Mouse (Mus musculus): ENCODE data around the gene Cdk9.

The Cdk9 gene

GRCm38 (mm10) chr2:32708643-32709042 lies 4.2 kb downstream of the Cdk9 start:
- DNase-seq (ENCODE audit: low spot score), result peak; percentile 68

DNA sequence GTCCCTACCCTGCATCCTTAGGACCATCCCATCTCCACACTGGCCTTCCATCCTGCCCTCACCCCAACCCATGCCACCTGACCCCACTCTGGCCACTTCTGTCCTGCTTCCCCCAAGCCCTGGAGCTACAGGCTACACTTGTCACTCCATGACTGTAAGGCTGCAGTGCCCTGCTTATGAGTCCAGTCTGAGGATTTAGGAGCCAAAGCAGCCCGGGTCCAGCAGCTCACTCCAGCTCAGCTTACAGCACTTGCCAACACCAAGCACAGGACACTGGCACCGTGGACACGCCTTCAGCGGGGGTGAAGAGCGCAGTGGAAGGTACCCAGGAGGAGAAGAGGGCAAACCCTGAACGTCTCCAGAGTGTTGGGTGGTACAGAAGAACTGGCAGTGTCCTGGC lies 5.9 kb downstream of the Cdk9 start:
- DNase-seq (ENCODE audit: low spot score), result no peak

DNA sequence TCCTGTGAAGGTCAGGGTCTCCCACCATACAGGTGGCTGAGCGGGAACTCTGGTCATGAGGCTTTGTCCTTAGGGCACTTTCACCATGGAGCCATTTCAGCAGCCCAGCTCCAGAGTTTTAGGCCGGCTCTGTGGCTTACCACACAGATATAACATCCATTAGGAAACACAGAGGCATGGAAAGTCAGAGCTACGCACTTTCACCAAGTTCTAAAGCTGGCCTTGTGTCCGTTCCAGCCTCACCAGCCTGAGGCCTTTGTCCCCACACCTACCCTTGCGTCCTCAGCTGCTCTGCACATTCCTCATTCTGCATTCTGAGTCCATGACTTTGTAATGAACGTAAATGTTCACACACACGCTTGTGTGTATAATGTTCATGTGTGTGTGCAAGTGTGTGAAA lies 7.9 kb downstream of the Cdk9 start:
- DNase-seq (ENCODE audit: low spot score), result no peak

DNA sequence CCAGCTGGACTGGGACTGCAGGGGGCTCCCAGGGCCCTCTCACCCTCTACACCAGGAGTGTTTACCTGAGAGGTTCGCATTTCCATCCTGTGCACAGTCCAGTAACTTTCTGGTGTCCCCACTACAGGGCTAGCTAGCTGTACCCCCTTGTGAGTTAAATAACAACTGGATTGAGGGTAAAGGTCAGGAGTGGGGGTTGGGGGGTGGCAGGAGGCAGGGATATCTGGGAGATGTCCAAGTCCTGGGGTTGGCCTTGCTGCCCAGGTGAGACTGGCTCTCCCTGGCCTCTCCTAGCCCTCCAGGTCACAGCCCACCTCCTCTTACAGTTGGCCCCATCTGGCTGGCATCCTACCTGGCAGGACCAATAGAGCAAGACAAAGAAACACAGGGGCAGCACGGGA lies 8.9 kb downstream of the Cdk9 start, which contains the start of gene Fpgs:
TSS of gene Fpgs (minus strand) at position 125 of the 401 bp plus-strand sequence.
- no peak for DNase-seq (ENCODE audit: low spot score)

- DNase-seq (ENCODE audit: low spot score), result no peak
Measured at GRCm38 (mm10) chr2:32703046-32703445, 9.8 kb downstream of the Cdk9 start.

DNA sequence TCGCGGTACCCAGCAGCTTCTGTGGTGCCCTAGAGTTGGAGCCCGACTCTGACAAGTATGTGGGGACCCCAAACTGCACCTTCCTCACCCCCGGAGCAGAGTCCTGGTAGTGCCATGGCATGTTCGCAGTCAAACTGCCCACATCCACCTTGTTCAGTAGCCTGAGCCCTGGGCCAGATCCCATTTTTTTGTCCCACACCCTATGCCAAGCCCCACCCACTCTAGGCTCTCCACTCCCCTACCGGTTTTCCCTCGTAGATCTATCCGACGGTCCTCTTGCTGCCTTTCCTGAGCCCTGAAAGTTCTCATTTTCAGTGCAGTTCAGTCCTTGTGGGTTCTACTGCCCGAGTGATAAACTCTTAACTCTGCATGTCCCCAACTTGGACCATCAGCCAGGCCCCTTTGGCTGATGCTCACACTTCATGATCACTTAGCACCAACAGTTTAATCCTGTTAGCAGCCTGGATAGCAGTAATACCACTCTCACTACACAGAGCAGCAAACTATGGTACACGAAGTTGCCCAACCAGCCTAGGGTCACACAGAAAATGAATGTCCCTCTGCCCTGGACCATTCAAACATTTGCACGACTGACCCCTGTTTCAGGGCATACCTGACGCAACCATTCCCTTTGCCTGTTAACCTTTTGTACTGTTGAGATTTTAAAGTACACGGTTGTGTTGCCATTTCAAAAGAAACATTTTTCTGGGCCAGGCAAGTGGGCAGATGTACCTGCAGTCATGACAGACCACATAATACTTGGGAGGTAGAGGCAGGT lies 11.7 kb downstream of the Cdk9 start:
- no peak for DNase-seq (ENCODE audit: low spot score)

- no peak for DNase-seq (ENCODE audit: low spot score)
Measured at GRCm38 (mm10) chr2:32699680-32700079, 13.2 kb downstream of the Cdk9 start.

- DNase-seq (ENCODE audit: low spot score), result no peak
Measured at GRCm38 (mm10) chr2:32694691-32695090, 18.2 kb downstream of the Cdk9 start.

DNA sequence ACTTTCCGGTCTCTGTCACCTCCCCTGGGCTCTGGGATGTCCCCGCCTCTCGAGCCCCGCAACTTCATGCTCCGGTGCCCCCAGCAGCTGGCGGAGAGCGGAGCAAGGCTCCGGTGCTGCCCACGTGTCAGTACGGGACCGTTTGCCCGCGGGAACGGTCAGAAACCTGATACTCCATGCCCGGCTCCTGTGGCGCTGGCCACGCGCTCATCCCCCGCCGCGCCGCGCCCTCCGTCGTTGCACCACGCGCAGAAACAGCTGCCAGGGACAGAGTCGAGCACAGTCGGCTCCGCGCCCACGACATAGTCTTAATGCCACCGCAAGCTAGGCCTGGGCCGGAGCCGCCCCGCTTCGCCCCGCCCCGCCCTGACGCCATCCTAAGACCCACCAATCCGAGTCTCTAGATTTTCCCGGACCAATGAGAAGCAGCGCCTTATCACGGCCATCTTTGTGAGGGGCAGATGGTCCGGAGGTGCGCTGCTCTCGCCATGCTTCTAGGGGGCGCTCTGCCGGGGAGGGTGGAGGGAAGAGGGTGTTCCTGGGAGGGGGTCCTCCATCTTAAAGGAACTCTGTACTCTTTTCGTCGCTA lies 19.0 kb downstream of the Cdk9 start:
- DNase-seq (ENCODE audit: low spot score), result peak; percentile 95

DNA sequence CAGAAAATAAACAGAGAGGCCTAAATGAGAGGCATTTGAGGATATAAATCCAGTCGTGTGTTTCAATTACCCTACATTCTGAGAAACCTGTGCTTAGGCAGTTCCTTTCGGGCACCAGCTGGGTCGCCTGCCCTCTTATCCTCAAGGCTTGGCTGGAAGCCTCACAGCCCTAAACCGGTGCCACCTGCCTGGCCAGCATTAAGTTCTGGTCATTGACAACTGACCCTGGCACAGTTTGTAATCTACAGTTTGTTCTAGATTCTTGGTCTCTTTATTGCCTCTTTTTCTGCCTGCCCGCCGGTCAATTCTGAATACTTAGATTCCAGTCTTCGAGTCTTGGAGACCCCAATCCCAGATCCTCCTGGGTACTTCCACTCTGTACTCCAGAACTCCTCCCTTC lies 19.6 kb downstream of the Cdk9 start:
- no peak for DNase-seq (ENCODE audit: low spot score)

- DNase-seq (ENCODE audit: low spot score), result no peak
Measured at GRCm38 (mm10) chr2:32692496-32692895, 20.4 kb downstream of the Cdk9 start.

- no peak for DNase-seq (ENCODE audit: low spot score)
Measured at GRCm38 (mm10) chr2:32691041-32691440, 21.8 kb downstream of the Cdk9 start.

DNA sequence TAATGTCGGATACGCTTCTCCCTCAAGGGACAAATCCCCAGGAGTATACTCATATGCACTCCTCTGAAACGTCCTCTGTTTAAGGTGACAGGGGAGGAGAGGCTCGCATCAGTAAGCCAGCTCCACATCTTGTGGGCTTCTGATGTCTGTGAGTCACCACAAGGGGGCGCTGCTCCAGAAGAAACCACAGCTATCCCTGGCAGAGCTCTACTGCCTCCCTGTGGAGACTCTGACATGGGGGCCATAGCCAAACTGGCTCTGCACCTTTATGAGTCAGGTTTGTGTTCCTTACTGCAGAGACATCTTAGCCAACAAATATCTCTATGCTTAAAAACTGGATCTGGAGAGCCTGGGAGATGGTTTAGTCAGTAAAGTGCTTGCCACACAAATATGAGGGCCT lies 23.5 kb downstream of the Cdk9 start:
- DNase-seq (ENCODE audit: low spot score), result peak; percentile 95

- DNase-seq (ENCODE audit: low spot score), result no peak
Measured at GRCm38 (mm10) chr2:32687562-32687961, 25.3 kb downstream of the Cdk9 start.

- DNase-seq (ENCODE audit: low spot score), result no peak
Measured at GRCm38 (mm10) chr2:32686640-32687039, 26.2 kb downstream of the Cdk9 start.

DNA sequence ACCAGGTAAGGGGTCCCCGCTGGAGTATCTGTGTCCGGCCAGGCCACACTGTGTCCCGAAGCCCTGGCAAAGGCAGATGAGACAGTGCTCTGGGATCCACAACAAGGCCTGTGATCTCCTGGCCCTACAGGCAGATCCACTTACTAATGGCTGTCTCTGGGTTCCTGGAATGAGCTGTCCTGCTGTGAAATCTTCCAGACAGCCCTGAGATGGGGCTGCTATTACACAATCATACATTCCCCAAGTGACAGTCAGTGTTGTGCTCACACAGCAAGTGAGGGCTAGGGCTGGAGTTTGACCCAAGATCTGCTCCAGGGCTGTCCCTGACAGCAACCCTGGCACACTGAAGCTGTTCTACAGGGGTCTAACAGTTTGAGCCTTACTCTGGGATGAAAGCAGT lies 27.1 kb downstream of the Cdk9 start:
- DNase-seq (ENCODE audit: low spot score), result no peak

DNA sequence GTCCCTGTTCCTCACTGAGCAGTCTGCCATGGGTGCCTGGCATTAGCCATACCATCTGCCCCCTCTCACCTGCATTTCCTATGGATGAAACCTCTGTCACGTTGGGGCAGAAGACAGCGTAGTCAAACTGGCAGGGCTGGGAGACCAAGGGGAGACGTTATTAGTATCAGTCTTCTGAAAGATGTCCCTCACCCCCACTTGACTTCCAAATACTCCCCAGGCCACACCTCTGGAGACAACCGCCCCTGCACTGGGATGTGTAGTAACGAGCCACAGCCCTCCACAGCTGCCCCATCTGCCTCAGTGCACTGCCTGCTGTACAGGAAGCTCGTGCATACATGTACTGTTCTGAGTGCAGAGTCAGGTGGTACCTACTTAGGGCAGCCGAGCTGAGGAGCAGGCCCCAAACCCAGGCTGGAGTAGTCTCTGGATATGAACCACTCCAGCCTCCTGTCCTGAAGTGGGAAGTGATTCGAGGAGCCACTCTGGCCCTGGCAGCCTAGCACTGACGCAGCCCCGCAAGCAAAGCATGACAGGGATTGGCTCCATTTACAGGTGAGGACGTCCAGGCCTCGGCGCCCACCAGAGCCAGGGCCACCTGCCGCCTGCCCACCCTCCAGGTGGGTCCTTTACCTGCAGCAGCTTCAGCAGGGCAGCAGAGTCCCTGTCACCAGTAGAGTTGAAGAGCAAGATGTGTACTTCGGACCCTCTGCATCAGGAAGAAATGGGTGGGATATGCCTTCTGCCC lies 28.0 kb downstream of the Cdk9 start:
- no peak for DNase-seq (ENCODE audit: low spot score)

DNA sequence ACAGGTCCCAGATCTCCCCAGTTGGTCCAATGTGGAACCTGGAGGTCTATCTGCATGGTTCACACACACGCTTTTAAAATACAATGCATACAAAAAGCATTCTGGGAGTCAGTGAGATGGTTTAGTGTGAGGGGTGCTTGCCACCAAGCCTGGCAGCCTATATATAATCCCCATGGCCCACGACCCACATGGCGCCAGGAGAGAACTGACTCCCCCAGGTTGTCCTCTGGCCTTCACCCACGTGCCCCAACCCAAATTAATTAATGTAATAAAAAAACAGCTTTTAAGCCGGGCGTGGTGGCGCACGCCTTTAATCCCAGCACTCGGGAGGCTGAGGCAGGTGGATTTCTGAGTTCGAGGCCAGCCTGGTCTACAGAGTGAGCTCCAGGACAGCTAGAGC lies 29.2 kb downstream of the Cdk9 start:
- DNase-seq (ENCODE audit: low spot score), result no peak

- no peak for DNase-seq (ENCODE audit: low spot score)
Measured at GRCm38 (mm10) chr2:32682721-32683417, 30.0 kb downstream of the Cdk9 start.

DNA sequence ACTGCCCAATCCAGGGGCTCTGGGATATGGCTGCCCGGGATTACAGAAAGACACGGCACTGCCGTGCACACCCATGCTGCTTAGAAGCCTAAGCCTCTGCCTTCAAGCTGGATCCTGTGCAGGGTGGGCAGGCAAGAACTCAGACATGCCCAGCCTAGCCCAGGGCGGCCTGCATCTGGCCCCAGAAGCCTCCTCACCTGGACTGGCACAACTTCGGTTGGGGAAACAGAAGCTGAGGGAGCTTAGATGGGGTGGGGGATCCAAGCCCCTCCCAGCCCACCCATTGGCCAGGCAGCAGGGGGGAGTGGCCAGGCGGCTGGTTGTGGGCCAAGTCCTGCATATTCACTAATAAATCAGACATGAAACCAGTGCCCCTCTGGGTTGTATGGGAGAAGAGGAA lies 31.1 kb downstream of the Cdk9 start:
- DNase-seq (ENCODE audit: low spot score), result no peak

GRCm38 (mm10) chr2:32680961-32681650 lies 31.8 kb downstream of the Cdk9 start:
- no peak for DNase-seq (ENCODE audit: low spot score)

GRCm38 (mm10) chr2:32680051-32680451 lies 32.8 kb downstream of the Cdk9 start:
- DNase-seq (ENCODE audit: low spot score), result peak; percentile 27
